Comparison of ENCODE assay signal across 1 mouse cellular context in the genomic region with DNA sequence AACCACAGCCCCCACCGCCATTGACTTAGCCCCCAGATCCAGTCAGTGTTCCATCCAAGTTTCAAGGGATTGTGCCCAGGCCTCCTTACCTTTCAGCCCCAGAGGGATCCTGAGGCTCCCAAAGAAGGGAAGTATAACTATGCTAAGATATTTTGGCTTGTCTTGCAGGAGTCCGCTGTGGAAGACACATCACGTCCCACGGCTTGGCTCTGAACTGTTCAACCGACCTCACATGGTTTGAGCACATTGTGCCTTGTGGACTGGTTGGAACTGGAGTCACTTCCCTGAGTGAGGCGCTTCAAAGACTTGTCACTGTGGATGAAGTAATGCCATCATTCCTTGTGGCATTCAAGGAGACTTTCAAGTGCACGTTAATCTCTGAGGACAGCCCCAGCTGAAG.
TF ChIP-seq lines count a peak whose summit lies in the region.

No protein-coding gene starts in this region.

TF ChIP-seq in MEL, 35 proteins besides CTCF, POLR2A, EP300 and RAD21:
- no peak for TF ChIP-seq MAFK (IDR thresholded peaks at IDR 0.05; ENCODE audit: borderline replicate concordance, low read depth, low read length)
- TF ChIP-seq MEF2A (IDR thresholded peaks at IDR 0.05; ENCODE audit: extremely low read depth, insufficient replicate concordance, low read depth, low read length, poor library complexity, severe bottlenecking), result no peak
- TF ChIP-seq USF1 (IDR thresholded peaks at IDR 0.05; ENCODE audit: low read depth, low read length), result no peak
- no peak for TF ChIP-seq UBTF (IDR thresholded peaks at IDR 0.05; ENCODE audit: borderline replicate concordance, insufficient read depth, low read depth, low read length)
- TF ChIP-seq MAX (IDR thresholded peaks at IDR 0.05; ENCODE audit: low read length), result no peak
- TF ChIP-seq SIN3A (IDR thresholded peaks at IDR 0.05; ENCODE audit: low read length), result no peak
- TF ChIP-seq TBP (IDR thresholded peaks at IDR 0.05; ENCODE audit: low read depth, low read length), result no peak
- TF ChIP-seq MAZ (IDR thresholded peaks at IDR 0.05; ENCODE audit: low read depth, low read length), result no peak
- no peak for TF ChIP-seq GATA1 (IDR thresholded peaks at IDR 0.05; ENCODE audit: low read depth, low read length)
- TF ChIP-seq ZMIZ1 (IDR thresholded peaks at IDR 0.05; ENCODE audit: low read depth, low read length), result no peak
- no peak for TF ChIP-seq NRF1 (IDR thresholded peaks at IDR 0.05; ENCODE audit: insufficient read depth, low read depth, low read length, poor library complexity, severe bottlenecking)
- no peak for TF ChIP-seq MXI1 (IDR thresholded peaks at IDR 0.05; ENCODE audit: low read depth, low read length)
TF ChIP-seq in MEL: peak in this region for 0.
